Mouse (Mus musculus) kidney, embryonic 14.5 days (tissue): ENCODE data around the gene Cdk9. TPM values are rescaled to one million over a fixed set of nuclear protein-coding genes. Genes with fewer than 3 reads are reported as not detected.

Source experiments
- ATAC-seq: fragments of 200-750 bp; cut with Nextera tagmentation; 2 replicates; pipeline ENCODE4 v1.8.0; 2017; ENCODE audit warnings: moderate number of reproducible peaks, mild to moderate bottlenecking, moderate TSS enrichment, moderate library complexity; ENCODE audit not compliant: low FRiP score, low TSS enrichment
- H3K27ac ChIP-seq: fragments of 300-500 bp; sonication (generic); 2 replicates; pipeline ENCODE4 v1.5.1; 2014; ENCODE audit warnings: low read depth, mild to moderate bottlenecking, low read length, moderate library complexity, mixed read lengths
- H3K27me3 ChIP-seq: fragments of 300-500 bp; sonication (generic); 2 replicates; pipeline ENCODE4 v1.6.1; 2014; ENCODE audit warnings: mild to moderate bottlenecking, low read length; ENCODE audit not compliant: control insufficient read depth, insufficient read depth
- H3K36me3 ChIP-seq: fragments of 300-500 bp; sonication (generic); 2 replicates; pipeline ENCODE4 v1.6.1; 2014; ENCODE audit warnings: low read length, mixed read lengths; ENCODE audit not compliant: control insufficient read depth, insufficient read depth
- H3K4me1 ChIP-seq: fragments of 300-500 bp; sonication (generic); 2 replicates; pipeline ENCODE4 v1.6.1; 2014; ENCODE audit warnings: low read length, mixed read lengths; ENCODE audit not compliant: control insufficient read depth, insufficient read depth
- H3K4me2 ChIP-seq: fragments of 300-500 bp; sonication (generic); replicated peaks from 2 replicates; pipeline ENCODE4 v1.6.1; 2014; ENCODE audit warnings: low read depth, mild to moderate bottlenecking, low read length
- H3K4me3 ChIP-seq: fragments of 300-500 bp; sonication (generic); 2 replicates; pipeline ENCODE4 v1.5.1; 2014; ENCODE audit warnings: mild to moderate bottlenecking, low read length
- H3K9ac ChIP-seq: fragments of 300-500 bp; sonication (generic); 2 replicates; pipeline ENCODE4 v1.6.1; 2014; ENCODE audit warnings: low read depth, mild to moderate bottlenecking, low read length, moderate library complexity
- H3K9me3 ChIP-seq: fragments of 300-500 bp; sonication (generic); 2 replicates; pipeline ENCODE4 v1.6.1; 2016; ENCODE audit warnings: low read length; ENCODE audit not compliant: control insufficient read depth
- WGBS: fragments of 180-500 bp; shearing (Covaris S2); extraction: QIAGEN DNeasy Blood & Tissue Kit; methylation state at CpG from one replicate; pipeline ENCODE4 v1.1.7; 2014; 5-methylcytosine and 5-hydroxymethylcytosine counted together
- polyA plus RNA-seq: library from polyadenylated mRNA; unstranded; fragments of >200 nt; fragmentation: Nextera tagmentation; extraction: Ambion mirVana; gene quantifications from 2 replicates; pipeline ENCODE4 v1.2.1, GENCODE M21; 2014

Gene Cdk9
- polyA plus RNA-seq, 1 experiment from 2014 or later: 105 TPM

DNA sequence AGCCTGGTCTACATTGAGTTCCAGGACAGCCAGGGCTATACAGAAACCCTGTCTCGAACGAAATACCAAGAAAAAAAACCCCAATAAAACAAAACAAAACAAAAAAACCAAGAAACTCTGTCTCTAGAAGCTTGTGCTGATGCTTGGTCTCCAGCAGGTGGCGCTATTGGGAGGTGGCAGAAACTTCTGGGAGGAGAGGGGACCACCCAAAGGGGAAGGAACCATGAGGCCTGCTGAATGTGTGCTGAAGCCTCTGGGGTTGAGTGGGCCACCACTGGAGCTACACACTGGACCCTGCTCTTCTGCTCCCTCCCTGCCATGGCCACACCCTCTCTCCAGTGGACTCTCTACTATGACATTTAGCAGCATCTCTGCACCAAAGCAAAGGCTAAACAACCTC is 4.2 kb downstream of the Cdk9 start:
- Histone ChIP-seq H3K9me3 (no peaks in the 10 kb centered on the region), H3K27ac (no peak overlapping the region), H3K4me3 (no peak overlapping the region), H3K9ac (no peak overlapping the region), H3K4me1 (peaks cover 6% of the 10 kb centered on the region), H3K36me3 (peaks cover 75% of the 10 kb centered on the region), H3K27me3 (no peaks in the 10 kb centered on the region), H3K4me2 (no peak overlapping the region)
- 47% methylated on average over 3 of the region's 3 CpGs for WGBS
- no peak for ATAC-seq

DNA sequence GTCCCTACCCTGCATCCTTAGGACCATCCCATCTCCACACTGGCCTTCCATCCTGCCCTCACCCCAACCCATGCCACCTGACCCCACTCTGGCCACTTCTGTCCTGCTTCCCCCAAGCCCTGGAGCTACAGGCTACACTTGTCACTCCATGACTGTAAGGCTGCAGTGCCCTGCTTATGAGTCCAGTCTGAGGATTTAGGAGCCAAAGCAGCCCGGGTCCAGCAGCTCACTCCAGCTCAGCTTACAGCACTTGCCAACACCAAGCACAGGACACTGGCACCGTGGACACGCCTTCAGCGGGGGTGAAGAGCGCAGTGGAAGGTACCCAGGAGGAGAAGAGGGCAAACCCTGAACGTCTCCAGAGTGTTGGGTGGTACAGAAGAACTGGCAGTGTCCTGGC is 5.9 kb downstream of the Cdk9 start:
- no peak overlapping the region for H3K9ac ChIP-seq
- H3K27me3 ChIP-seq: no peaks in the 10 kb centered on the region
- H3K27ac ChIP-seq: no peak overlapping the region
- H3K4me1 ChIP-seq: peaks cover 6% of the 10 kb centered on the region
- no peak overlapping the region for H3K4me3 ChIP-seq
- 91% methylated on average over 6 of the region's 6 CpGs for WGBS
- peaks cover 85% of the 10 kb centered on the region for H3K36me3 ChIP-seq
- ATAC-seq: no peak
- no peak overlapping the region for H3K4me2 ChIP-seq
- H3K9me3 ChIP-seq: no peaks in the 10 kb centered on the region

- H3K4me3 ChIP-seq: no peak overlapping the region
- H3K27ac ChIP-seq: no peak overlapping the region
- H3K9ac ChIP-seq: no peak overlapping the region
- ATAC-seq: no peak
- no peaks in the 10 kb centered on the region for H3K9me3 ChIP-seq
- H3K27me3 ChIP-seq: no peaks in the 10 kb centered on the region
- peaks cover 70% of the 10 kb centered on the region for H3K36me3 ChIP-seq
- 90% methylated on average over 7 of the region's 7 CpGs for WGBS
- no peaks in the 10 kb centered on the region for H3K4me1 ChIP-seq
- H3K4me2 ChIP-seq: no peak overlapping the region
These were observed 7.9 kb downstream of the Cdk9 start for GRCm38 (mm10) chr2:32705018-32705417.

GRCm38 (mm10) chr2:32704021-32704421 is 8.9 kb downstream of the Cdk9 start, which contains the start of gene Fpgs:
Gene Fpgs, minus strand, starts transcription at chr2:32704145.
- Histone ChIP-seq H3K9ac (no peak within 1 kb of the TSS), H3K4me2 (no peak within 1 kb of the TSS), H3K27ac (no peak within 1 kb of the TSS), H3K9me3 (no peaks in the 10 kb centered on the region), H3K36me3 (peaks cover 60% of the 10 kb centered on the region), H3K4me1 (no peaks in the 10 kb centered on the region), H3K4me3 (no peak within 1 kb of the TSS), H3K27me3 (no peaks in the 10 kb centered on the region)
- ATAC-seq: peak; percentile 47; the same call in 1 of the 2 replicates
- WGBS: 57% methylated on average over 2 of the region's 2 CpGs

GRCm38 (mm10) chr2:32703046-32703445 is 9.8 kb downstream of the Cdk9 start:
- no peaks in the 10 kb centered on the region for H3K9me3 ChIP-seq
- WGBS: 89% methylated on average over 8 of the region's 8 CpGs
- ATAC-seq: no peak
- no peak overlapping the region for H3K4me3 ChIP-seq
- H3K27me3 ChIP-seq: no peaks in the 10 kb centered on the region
- peaks cover 52% of the 10 kb centered on the region for H3K36me3 ChIP-seq
- H3K9ac ChIP-seq: no peak overlapping the region
- H3K27ac ChIP-seq: no peak overlapping the region
- H3K4me2 ChIP-seq: no peak overlapping the region
- no peaks in the 10 kb centered on the region for H3K4me1 ChIP-seq

DNA sequence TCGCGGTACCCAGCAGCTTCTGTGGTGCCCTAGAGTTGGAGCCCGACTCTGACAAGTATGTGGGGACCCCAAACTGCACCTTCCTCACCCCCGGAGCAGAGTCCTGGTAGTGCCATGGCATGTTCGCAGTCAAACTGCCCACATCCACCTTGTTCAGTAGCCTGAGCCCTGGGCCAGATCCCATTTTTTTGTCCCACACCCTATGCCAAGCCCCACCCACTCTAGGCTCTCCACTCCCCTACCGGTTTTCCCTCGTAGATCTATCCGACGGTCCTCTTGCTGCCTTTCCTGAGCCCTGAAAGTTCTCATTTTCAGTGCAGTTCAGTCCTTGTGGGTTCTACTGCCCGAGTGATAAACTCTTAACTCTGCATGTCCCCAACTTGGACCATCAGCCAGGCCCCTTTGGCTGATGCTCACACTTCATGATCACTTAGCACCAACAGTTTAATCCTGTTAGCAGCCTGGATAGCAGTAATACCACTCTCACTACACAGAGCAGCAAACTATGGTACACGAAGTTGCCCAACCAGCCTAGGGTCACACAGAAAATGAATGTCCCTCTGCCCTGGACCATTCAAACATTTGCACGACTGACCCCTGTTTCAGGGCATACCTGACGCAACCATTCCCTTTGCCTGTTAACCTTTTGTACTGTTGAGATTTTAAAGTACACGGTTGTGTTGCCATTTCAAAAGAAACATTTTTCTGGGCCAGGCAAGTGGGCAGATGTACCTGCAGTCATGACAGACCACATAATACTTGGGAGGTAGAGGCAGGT is 11.7 kb downstream of the Cdk9 start:
- no peaks in the 10 kb centered on the region for H3K4me1 ChIP-seq
- H3K4me3 ChIP-seq: no peak overlapping the region
- H3K27ac ChIP-seq: no peak overlapping the region
- H3K4me2 ChIP-seq: no peak overlapping the region
- no peaks in the 10 kb centered on the region for H3K27me3 ChIP-seq
- H3K9ac ChIP-seq: no peak overlapping the region
- 85% methylated on average over 14 of the region's 14 CpGs for WGBS
- ATAC-seq: no peak
- H3K36me3 ChIP-seq: peaks cover 34% of the 10 kb centered on the region
- H3K9me3 ChIP-seq: no peaks in the 10 kb centered on the region

GRCm38 (mm10) chr2:32699680-32700079 is 13.2 kb downstream of the Cdk9 start:
- Histone ChIP-seq H3K4me2 (no peak overlapping the region), H3K27me3 (no peaks in the 10 kb centered on the region), H3K4me1 (no peaks in the 10 kb centered on the region), H3K9ac (no peak overlapping the region), H3K9me3 (no peaks in the 10 kb centered on the region), H3K4me3 (no peak overlapping the region), H3K36me3 (peaks cover 19% of the 10 kb centered on the region), H3K27ac (no peak overlapping the region)
- 56% methylated on average over 6 of the region's 6 CpGs for WGBS
- ATAC-seq: no peak

GRCm38 (mm10) chr2:32694691-32695090 is 18.2 kb downstream of the Cdk9 start:
- Histone ChIP-seq H3K4me3 (peak overlapping the region; percentile 90), H3K4me1 (peaks cover 14% of the 10 kb centered on the region), H3K36me3 (peaks cover 3% of the 10 kb centered on the region; the same call in 1 of the 2 replicates), H3K27me3 (no peaks in the 10 kb centered on the region), H3K4me2 (peak overlapping the region; percentile 85), H3K27ac (no peak overlapping the region), H3K9ac (no peak overlapping the region; the same call in 1 of the 2 replicates), H3K9me3 (no peaks in the 10 kb centered on the region)
- WGBS: 81% methylated on average over 12 of the region's 12 CpGs
- ATAC-seq: no peak

GRCm38 (mm10) chr2:32693823-32694411 is 19.0 kb downstream of the Cdk9 start:
- WGBS: under 1% methylated on average over 51 of the region's 51 CpGs
- Histone ChIP-seq H3K27me3 (no peaks in the 10 kb centered on the region), H3K4me1 (peaks cover 14% of the 10 kb centered on the region), H3K27ac (peak overlapping the region; percentile 67), H3K9ac (peak overlapping the region; percentile 89), H3K36me3 (peaks cover 3% of the 10 kb centered on the region; the same call in 1 of the 2 replicates), H3K9me3 (no peaks in the 10 kb centered on the region), H3K4me3 (peak overlapping the region; percentile 90), H3K4me2 (peak overlapping the region; percentile 85)
- ATAC-seq: peak; percentile 97
